Mouse (Mus musculus) hindbrain, postnatal 0 days (tissue): ENCODE measurements at regions not wholly inside any gene's neighbourhood (a gene's known extent, or its start where the extent isn't known, plus 50 kb on each side); places are given as distances from the start of the nearest gene placed in this dataset.

ENCODE experiments used
- ATAC-seq: fragments of 200-750 bp; cut with Nextera tagmentation; 2 replicates; pipeline ENCODE4 v1.8.0; 2017; ENCODE audit warnings: mild to moderate bottlenecking, moderate TSS enrichment, moderate library complexity
- DNase-seq: peaks from one replicate; pipeline ENCODE4 v3.0.0-alpha.2; 2015; ENCODE audit warnings: low spot score
- H3K27ac ChIP-seq: fragments of 300-500 bp; sonication (generic); 2 replicates; pipeline ENCODE4 v1.5.1; 2014; ENCODE audit warnings: mild to moderate bottlenecking
- H3K27me3 ChIP-seq: fragments of 300-500 bp; sonication (generic); 2 replicates; pipeline ENCODE4 v1.6.1; 2014; ENCODE audit warnings: low read length, mixed read lengths; ENCODE audit not compliant: insufficient read depth
- H3K36me3 ChIP-seq: fragments of 300-500 bp; sonication (generic); 2 replicates; pipeline ENCODE4 v1.6.1; 2014; ENCODE audit warnings: low read length, mixed read lengths; ENCODE audit not compliant: insufficient read depth
- H3K4me1 ChIP-seq: fragments of 300-500 bp; sonication (generic); 2 replicates; pipeline ENCODE4 v1.6.1; 2014; ENCODE audit warnings: antibody characterized with exemption, low read length, mixed read lengths; ENCODE audit not compliant: insufficient read depth
- H3K4me2 ChIP-seq: fragments of 300-500 bp; sonication (generic); 2 replicates; pipeline ENCODE4 v1.6.1; 2014; ENCODE audit warnings: low read depth, mild to moderate bottlenecking, low read length, moderate library complexity, mixed read lengths
- H3K4me3 ChIP-seq: fragments of 300-500 bp; sonication (generic); 2 replicates; pipeline ENCODE4 v1.5.1; 2014; ENCODE audit warnings: low read length
- H3K9ac ChIP-seq: fragments of 300-500 bp; sonication (generic); replicated peaks from 2 replicates; pipeline ENCODE4 v1.6.1; 2014; ENCODE audit warnings: mild to moderate bottlenecking, low read length, moderate library complexity, mixed read lengths
- H3K9me3 ChIP-seq: fragments of 300-500 bp; sonication (generic); 2 replicates; pipeline ENCODE4 v1.6.1; 2016; ENCODE audit warnings: low read length, mixed read lengths
- CTCF ChIP-seq: IDR thresholded peaks from 2 replicates; pipeline ENCODE4 v1.5.1; 2016; ENCODE audit warnings: antibody characterized with exemption, control low read depth, low read depth
- WGBS: fragments of 180-500 bp; shearing (Covaris S2); extraction: QIAGEN DNeasy Blood & Tissue Kit; methylation state at CpG from one replicate; pipeline ENCODE4 v1.1.7; 2014; 5-methylcytosine and 5-hydroxymethylcytosine counted together

DNA sequence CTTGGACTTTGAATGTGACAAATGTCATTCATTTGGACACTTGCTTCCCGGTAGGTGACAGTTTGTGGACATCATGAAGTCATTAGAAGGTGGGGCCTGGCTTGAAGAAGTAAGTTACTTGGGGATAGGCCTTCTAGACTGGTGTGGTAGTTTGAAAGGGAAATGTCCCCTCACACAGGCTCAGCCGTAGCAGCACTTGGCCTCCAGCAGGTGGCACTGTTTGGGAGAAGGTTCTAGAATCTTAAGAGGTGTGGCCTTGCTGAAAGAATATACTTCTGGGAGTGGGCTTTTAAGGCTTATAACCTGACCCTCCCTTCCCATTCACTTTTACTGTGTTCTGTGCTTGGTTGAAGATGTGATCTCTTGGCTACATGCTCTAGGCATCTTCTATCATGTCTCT lies 331.5 kb upstream of the Tmem132c start:
- H3K4me3 ChIP-seq, result no peak overlapping the region
- no peak overlapping the region for H3K27ac ChIP-seq
- no peak for DNase-seq
- H3K27me3 ChIP-seq, result no peaks in the 10 kb centered on the region
- ATAC-seq, result no peak
- no peak overlapping the region for H3K9ac ChIP-seq
- H3K4me1 ChIP-seq, result no peaks in the 10 kb centered on the region
- H3K4me2 ChIP-seq, result no peak overlapping the region
- H3K9me3 ChIP-seq, result no peaks in the 10 kb centered on the region
- WGBS, result 91% methylated on average over 2 of the region's 2 CpGs
- H3K36me3 ChIP-seq, result no peaks in the 10 kb centered on the region
- peak; percentile 31; the same call in 1 of the 2 replicates for TF ChIP-seq CTCF

DNA sequence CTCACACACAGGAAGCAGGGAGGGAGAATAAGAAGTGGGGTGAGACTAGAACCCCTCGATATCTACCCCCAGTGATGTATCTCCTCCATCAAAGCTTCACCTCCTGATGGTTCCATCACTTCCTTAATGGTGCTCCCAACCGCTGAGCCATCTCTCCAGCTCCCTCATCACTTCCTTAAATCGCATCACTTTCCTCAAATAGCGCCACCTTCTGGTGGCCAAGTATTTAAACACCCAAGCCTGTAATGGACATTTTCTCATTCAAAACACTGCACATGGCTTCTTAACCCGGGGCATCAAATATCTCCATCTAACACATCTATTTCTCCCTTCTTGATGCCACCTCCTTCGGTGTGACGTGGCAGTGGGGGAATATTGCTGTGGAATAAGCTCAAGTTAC lies 324.3 kb upstream of the Tmem132c start:
- H3K9me3 ChIP-seq, result no peaks in the 10 kb centered on the region
- TF ChIP-seq CTCF, result peak; percentile 30
- DNase-seq (peak; percentile 19), ATAC-seq (no peak)
- no peak overlapping the region for H3K9ac ChIP-seq
- H3K4me2 ChIP-seq, result no peak overlapping the region
- no peak overlapping the region for H3K27ac ChIP-seq
- no peak overlapping the region for H3K4me3 ChIP-seq
- H3K4me1 ChIP-seq, result no peaks in the 10 kb centered on the region
- WGBS, result 80% methylated on average over 7 of the region's 7 CpGs
- no peaks in the 10 kb centered on the region for H3K36me3 ChIP-seq
- H3K27me3 ChIP-seq, result no peaks in the 10 kb centered on the region

DNA sequence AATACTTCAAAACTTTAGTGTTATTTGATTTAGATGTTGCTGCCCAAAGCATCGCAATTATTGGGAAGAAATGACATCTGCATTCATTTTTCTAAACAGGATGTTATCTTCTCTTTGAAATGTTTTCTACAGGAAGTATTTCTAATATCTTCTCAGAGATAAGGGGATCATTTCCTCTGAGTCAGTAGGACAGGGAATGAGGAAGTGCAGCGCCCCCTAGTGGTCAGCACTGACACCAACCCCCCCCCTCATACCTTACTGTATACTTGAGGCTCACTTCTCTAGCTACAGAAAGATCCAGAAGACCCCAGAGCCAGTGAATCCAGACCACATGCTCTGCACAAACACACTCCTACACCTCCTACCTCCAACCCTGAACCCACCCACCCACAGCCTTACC lies 308.1 kb upstream of the Tmem132c start:
- 58% methylated on average over 2 of the region's 2 CpGs for WGBS
- no peak overlapping the region for H3K27ac ChIP-seq
- H3K9me3 ChIP-seq, result no peaks in the 10 kb centered on the region
- H3K4me2 ChIP-seq, result no peak overlapping the region
- no peaks in the 10 kb centered on the region for H3K4me1 ChIP-seq
- no peak overlapping the region for H3K4me3 ChIP-seq
- H3K27me3 ChIP-seq, result no peaks in the 10 kb centered on the region
- no peaks in the 10 kb centered on the region for H3K36me3 ChIP-seq
- peak; percentile 39; the same call in 1 of the 2 replicates for TF ChIP-seq CTCF
- no peak overlapping the region for H3K9ac ChIP-seq
- DNase-seq, result no peak
- no peak for ATAC-seq

- no peak overlapping the region for H3K9ac ChIP-seq
- H3K27ac ChIP-seq, result no peak overlapping the region
- 49% methylated on average over 7 of the region's 7 CpGs for WGBS
- no peaks in the 10 kb centered on the region for H3K9me3 ChIP-seq
- no peaks in the 10 kb centered on the region for H3K36me3 ChIP-seq
- H3K4me2 ChIP-seq, result no peak overlapping the region
- no peaks in the 10 kb centered on the region for H3K27me3 ChIP-seq
- TF ChIP-seq CTCF, result no peak
- H3K4me1 ChIP-seq, result no peaks in the 10 kb centered on the region
- no peak overlapping the region for H3K4me3 ChIP-seq
- ATAC-seq (no peak), DNase-seq (peak; percentile 43)
Observed at GRCm38 (mm10) chr5:126944861-126945260, 296.7 kb upstream of the Tmem132c start.

GRCm38 (mm10) chr5:126954189-126954588 lies 287.4 kb upstream of the Tmem132c start:
- Histone ChIP-seq H3K36me3 (no peaks in the 10 kb centered on the region), H3K4me3 (no peak overlapping the region), H3K9ac (no peak overlapping the region), H3K4me2 (no peak overlapping the region), H3K4me1 (no peaks in the 10 kb centered on the region), H3K9me3 (no peaks in the 10 kb centered on the region), H3K27me3 (no peaks in the 10 kb centered on the region), H3K27ac (no peak overlapping the region)
- 73% methylated on average over 5 of the region's 5 CpGs for WGBS
- DNase-seq, result no peak
- no peak for ATAC-seq
- no peak for TF ChIP-seq CTCF

GRCm38 (mm10) chr5:126954634-126955033 lies 287.0 kb upstream of the Tmem132c start:
- no peak for ATAC-seq

DNA sequence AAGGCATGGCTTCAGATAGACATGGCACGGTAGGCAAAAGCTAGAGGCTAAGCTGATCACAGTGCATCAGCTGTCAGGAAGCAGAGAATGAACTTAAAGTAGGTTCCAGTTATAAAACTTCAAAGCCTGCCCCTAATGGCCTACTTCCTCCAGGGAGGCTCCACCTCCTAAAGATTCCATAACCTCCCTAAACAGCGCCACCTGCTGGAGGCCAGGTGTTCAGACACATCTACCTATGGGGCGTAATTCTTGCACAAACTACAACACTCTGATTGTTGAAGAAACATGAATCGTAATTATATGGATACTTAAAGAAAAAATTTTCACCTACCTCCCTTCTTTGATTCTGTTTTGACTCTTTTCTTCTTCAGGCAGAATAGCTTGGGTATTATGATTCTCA lies 277.0 kb upstream of the Tmem132c start:
- no peaks in the 10 kb centered on the region for H3K36me3 ChIP-seq
- TF ChIP-seq CTCF, result peak; percentile 27; the same call in 1 of the 2 replicates
- no peaks in the 10 kb centered on the region for H3K4me1 ChIP-seq
- DNase-seq (no peak), ATAC-seq (no peak)
- no peak overlapping the region for H3K9ac ChIP-seq
- no peak overlapping the region for H3K4me3 ChIP-seq
- H3K4me2 ChIP-seq, result no peak overlapping the region
- H3K9me3 ChIP-seq, result no peaks in the 10 kb centered on the region
- H3K27ac ChIP-seq, result no peak overlapping the region
- no peaks in the 10 kb centered on the region for H3K27me3 ChIP-seq
- WGBS, result 90% methylated on average over 4 of the region's 4 CpGs

More at GRCm38 (mm10) chr5:126954634-126955033, 287.0 kb upstream of the Tmem132c start:
- no peak overlapping the region for H3K4me3 ChIP-seq
- no peaks in the 10 kb centered on the region for H3K36me3 ChIP-seq
- H3K4me1 ChIP-seq, result no peaks in the 10 kb centered on the region
- no peak overlapping the region for H3K27ac ChIP-seq
- no peak overlapping the region for H3K4me2 ChIP-seq
- TF ChIP-seq CTCF, result no peak
- 91% methylated on average over 6 of the region's 6 CpGs for WGBS
- no peak overlapping the region for H3K9ac ChIP-seq
- no peaks in the 10 kb centered on the region for H3K27me3 ChIP-seq
- no peak for DNase-seq
- no peaks in the 10 kb centered on the region for H3K9me3 ChIP-seq
